Mouse (Mus musculus): ENCODE measurements around the gene Ccdc28a.
A peak's percentile ranks its signal among the peaks of the same experiment; 100 is the strongest.

The Ccdc28a gene

GRCm38 (mm10) chr10:18234560-18235401 is at the start of gene Ccdc28a:
Gene Ccdc28a, minus strand, starts transcription at chr10:18234998.
- DNase-seq, result peak; percentile 94

- no peak for DNase-seq
Observed at GRCm38 (mm10) chr10:18283991-18284390, 49.2 kb upstream of the Ccdc28a start.

- no peak for DNase-seq
Observed at GRCm38 (mm10) chr10:18276090-18276734, 41.4 kb upstream of the Ccdc28a start.

GRCm38 (mm10) chr10:18251345-18251744 is 16.5 kb upstream of the Ccdc28a start:
- DNase-seq, result no peak

GRCm38 (mm10) chr10:18243614-18244013 is 8.8 kb upstream of the Ccdc28a start:
- DNase-seq, result no peak

GRCm38 (mm10) chr10:18237191-18237590 is 2.4 kb upstream of the Ccdc28a start:
- DNase-seq, result no peak

GRCm38 (mm10) chr10:18236328-18236927 is 1.6 kb upstream of the Ccdc28a start:
- DNase-seq, result no peak

GRCm38 (mm10) chr10:18235402-18235747 is 577 bp upstream of the Ccdc28a start:
- DNase-seq, result no peak

- no peak for DNase-seq
Observed at GRCm38 (mm10) chr10:18233891-18234290, 907 bp downstream of the Ccdc28a start.

- DNase-seq, result no peak
Observed at GRCm38 (mm10) chr10:18224386-18224785, 10.4 kb downstream of the Ccdc28a start.

GRCm38 (mm10) chr10:18219351-18219750 is 15.4 kb downstream of the Ccdc28a start:
- DNase-seq, result no peak

- no peak for DNase-seq
Observed at GRCm38 (mm10) chr10:18214124-18214523, 20.7 kb downstream of the Ccdc28a start.

GRCm38 (mm10) chr10:18213373-18213772 is 21.4 kb downstream of the Ccdc28a start:
- DNase-seq, result no peak

GRCm38 (mm10) chr10:18210726-18211125 is 24.1 kb downstream of the Ccdc28a start, which contains the start of gene Ect2l:
Gene Ect2l, minus strand, starts transcription at chr10:18210890.
- DNase-seq, result peak; percentile 30 to 32

- no peak for DNase-seq
Observed at GRCm38 (mm10) chr10:18210119-18210518, 24.7 kb downstream of the Ccdc28a start.

GRCm38 (mm10) chr10:18204067-18204466 is 30.7 kb downstream of the Ccdc28a start:
- DNase-seq, result no peak

GRCm38 (mm10) chr10:18202401-18202800 is 32.4 kb downstream of the Ccdc28a start:
- DNase-seq, result no peak

- DNase-seq, result no peak
Observed at GRCm38 (mm10) chr10:18200656-18201055, 34.1 kb downstream of the Ccdc28a start.

- no peak for DNase-seq
Observed at GRCm38 (mm10) chr10:18199919-18200318, 34.9 kb downstream of the Ccdc28a start.

- no peak for DNase-seq
Observed at GRCm38 (mm10) chr10:18198286-18199015, 36.3 kb downstream of the Ccdc28a start.

GRCm38 (mm10) chr10:18197206-18197979 is 37.4 kb downstream of the Ccdc28a start:
- DNase-seq, result peak; percentile 35 to 55

GRCm38 (mm10) chr10:18194737-18195141 is 40.1 kb downstream of the Ccdc28a start:
- no peak for DNase-seq

Data from thymus, postnatal 36 days (tissue).